Mouse (Mus musculus) heart, postnatal 0 days (tissue): ENCODE measurements around the gene Bhlhe23.

Experiments
- CTCF ChIP-seq: IDR thresholded peaks from 2 replicates; pipeline ENCODE4 v1.5.1; 2016; ENCODE audit warnings: antibody characterized with exemption, control low read depth, low read depth
- EP300 ChIP-seq: IDR thresholded peaks from 2 replicates; pipeline ENCODE4 v1.6.1; 2016; ENCODE audit warnings: antibody characterized with exemption, low read depth

- TF ChIP-seq CTCF (no peak), EP300 (no peak)
Measured at GRCm38 (mm10) chr2:180746569-180747192, 30.0 kb downstream of the Bhlhe23 start.
